Mouse (Mus musculus): ENCODE measurements around the gene Ccn2.

- no peak for TF ChIP-seq CTCF (IDR thresholded peaks at IDR 0.05; ENCODE audit: control insufficient read depth, insufficient read depth, insufficient replicate concordance, low read depth, low read length)
- TF ChIP-seq POLR2A (IDR thresholded peaks at IDR 0.05; ENCODE audit: control insufficient read depth, low read depth, low read length): no peak
Measured at GRCm38 (mm10) chr10:24569691-24570420, 25.4 kb upstream of the Ccn2 start.
